In the genomic region with DNA sequence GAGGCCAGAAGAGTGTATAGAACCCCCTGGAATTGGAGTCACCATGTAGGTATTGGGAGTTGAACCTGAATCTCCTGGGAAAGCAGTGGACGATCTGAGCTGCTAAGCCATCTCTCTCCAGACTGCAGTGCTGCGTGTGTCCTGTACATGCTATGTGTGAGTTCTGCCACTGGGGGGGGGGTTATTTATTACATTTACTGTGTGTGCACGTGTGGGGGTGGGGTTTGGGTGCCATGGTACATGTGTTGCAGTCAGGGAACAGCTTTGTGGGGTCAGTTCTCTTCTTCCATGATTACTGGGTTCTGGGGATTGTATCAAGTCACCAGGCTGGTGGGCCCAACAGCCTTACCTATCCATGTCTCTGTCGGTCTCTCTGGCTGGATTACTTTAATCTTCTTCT, we compare ENCODE assay signal across 10 mouse cellular contexts. TPM values are rescaled to one million over a fixed set of nuclear protein-coding genes. Genes with fewer than 3 reads are reported as not detected.
A peak's percentile ranks its signal among the peaks of the same experiment; 100 is the strongest.
DNase-seq lines count a peak whose midpoint lies in the region; ATAC-seq and TF ChIP-seq lines count a peak whose summit lies in the region.
"Had no signal": no experiment of that assay in that cellular context is flagged by ENCODE, and none has a peak within 500 bp of the region (broad histone marks: within the 10 kb centered on the region; RNA-seq: fewer than 3 reads in every experiment).

No protein-coding gene starts in this region.

- H3K36me3 ChIP-seq in liver, embryonic 14.5 days (replicated peaks; ENCODE audit: control insufficient read depth, insufficient read depth, low read depth) = peaks cover under 1% of the 10 kb centered on the region

- 48% methylated on average over 4 of the region's 4 CpGs for WGBS in cerebellum, adult 2 months
- WGBS in liver, embryonic 14.5 days (ENCODE audit: insufficient replicate concordance) = 56% methylated on average over 4 of the region's 4 CpGs

- no peaks in the 10 kb centered on the region for H3K27me3 ChIP-seq in cerebellum, adult 2 months (ENCODE audit: control insufficient read depth, insufficient read depth, low read length)
- H3K27me3 ChIP-seq in liver, embryonic 14.5 days (ENCODE audit: control insufficient read depth, insufficient read depth, low read length) = no peaks in the 10 kb centered on the region
- H3K27me3 ChIP-seq: limb, embryonic 13.5 days had no signal

- DNase-seq in cerebellum, adult 2 months = no peak
- DNase-seq in cerebellum, adult 11 months = no peak
- no peak for DNase-seq in liver, embryonic 14.5 days (ENCODE audit: low read depth in 3 of 3, low spot score in 3 of 3)
- no peak for DNase-seq in liver
- peak; percentile 68 to 73 for DNase-seq in B cell, adult 2 months
- DNase-seq in induced T-regulatory cell, adult 2 months (ENCODE audit: low read depth) = peak; percentile 83
- no peak for DNase-seq in spleen, adult 12 weeks (ENCODE audit: low spot score)
- no peak for DNase-seq in left cerebral cortex, adult 8-10 months (ENCODE audit: low spot score in 2 of 2)

- no peaks in the 10 kb centered on the region; the same call in 1 of the 2 replicates for H3K4me1 ChIP-seq in cerebellum, adult 2 months (ENCODE audit: control insufficient read depth, insufficient read depth, low read length)
- H3K4me1 ChIP-seq in liver, embryonic 14.5 days (replicated peaks; ENCODE audit: control insufficient read depth in 2 of 2, insufficient read depth in 2 of 2, low read length in 1 of 2) = peaks cover 26 to 33% of the 10 kb centered on the region in 2 experiments

- no peak overlapping the region for H3K27ac ChIP-seq in cerebellum, adult 2 months (ENCODE audit: insufficient read depth, low read length)
- no peak overlapping the region for H3K27ac ChIP-seq in liver, embryonic 14.5 days

- TF ChIP-seq EP300 in liver, embryonic 14.5 days (IDR thresholded peaks at IDR 0.05; ENCODE audit: low read depth) = no peak

- no peak overlapping the region for H3K4me2 ChIP-seq in liver, embryonic 14.5 days (ENCODE audit: low read depth)

- TF ChIP-seq CTCF in cerebellum, adult 2 months (IDR thresholded peaks at IDR 0.05; ENCODE audit: borderline replicate concordance, insufficient read depth, low read depth, low read length) = 0 out of 2 replicates have a peak, but pooled peaks have one; percentile 9
- TF ChIP-seq CTCF in liver, embryonic 14.5 days (IDR thresholded peaks at IDR 0.05; ENCODE audit: low read depth) = peak; percentile 43

- no peak overlapping the region for H3K4me3 ChIP-seq in cerebellum, adult 2 months (replicated peaks; ENCODE audit: insufficient read depth, low read depth, low read length)
- H3K4me3 ChIP-seq in liver, embryonic 14.5 days (ENCODE audit: insufficient read depth in 1 of 2, low read depth in 2 of 2, low read length in 2 of 2) = no peak overlapping the region

- TF ChIP-seq POLR2A in cerebellum, adult 2 months (IDR thresholded peaks at IDR 0.05; ENCODE audit: borderline replicate concordance, insufficient read depth, low read length) = no peak

- no peak for ATAC-seq in liver, embryonic 14.5 days (ENCODE audit: insufficient read depth)
- ATAC-seq: inflammation-experienced regulatory T-cells, adult 6 months had no signal

- H3K9ac ChIP-seq in liver, embryonic 14.5 days (replicated peaks) = no peak overlapping the region

- no peaks in the 10 kb centered on the region for H3K9me3 ChIP-seq in liver, embryonic 14.5 days (ENCODE audit: control insufficient read depth, low read length)
- H3K9me3 ChIP-seq: limb, embryonic 13.5 days had no signal

RNA-seq across cellular contexts. Expression of a gene that starts 1.5 kb away (rescaled TPM):
- polyA plus RNA-seq in cerebellum, adult 2 months (2012; rRNA removed) = 366 and 379 TPM in 2 replicates
- 110 and 138 TPM in 2 replicates for polyA plus RNA-seq in liver, embryonic 14.5 days (2012; rRNA removed)
- 83.1 and 91.3 TPM in 2 replicates for polyA plus RNA-seq in liver, embryonic 14.5 days (2014; fragmentation: Nextera tagmentation; extraction: Ambion mirVana)
- total RNA-seq in left cerebral cortex, adult 8-10 months (2022) = 100 to 1,000 TPM; 433 to 466 (median 453) TPM

RNA-seq across cellular contexts. Expression of a gene that starts 18.1 kb away (rescaled TPM):
- 3.0 and 3.1 TPM in 2 replicates for polyA plus RNA-seq in cerebellum, adult 2 months (2012; rRNA removed)
- 4.3 and 4.7 TPM in 2 replicates for polyA plus RNA-seq in liver, embryonic 14.5 days (2012; rRNA removed)
- polyA plus RNA-seq in liver, embryonic 14.5 days (2014; fragmentation: Nextera tagmentation; extraction: Ambion mirVana) = 4.0 and 4.8 TPM in 2 replicates
- total RNA-seq in left cerebral cortex, adult 8-10 months (2022) = 1 to 10 TPM; 2.0 to 4.9 (median 4.1) TPM

RNA-seq across cellular contexts. Expression of a gene that starts 18.1 kb away (rescaled TPM):
- polyA plus RNA-seq in cerebellum, adult 2 months (2012; rRNA removed) = 106 and 115 TPM in 2 replicates
- 62.4 and 62.7 TPM in 2 replicates for polyA plus RNA-seq in liver, embryonic 14.5 days (2012; rRNA removed)
- polyA plus RNA-seq in liver, embryonic 14.5 days (2014; fragmentation: Nextera tagmentation; extraction: Ambion mirVana) = 92.5 and 97.4 TPM in 2 replicates
- 10 to 100 TPM; 57.9 to 68.0 (median 62.2) TPM for total RNA-seq in left cerebral cortex, adult 8-10 months (2022)

RNA-seq across cellular contexts. Expression of a gene that starts 26.8 kb away (rescaled TPM):
- 6.9 and 8.3 TPM in 2 replicates for polyA plus RNA-seq in cerebellum, adult 2 months (2012; rRNA removed)
- 2.3 and 3.3 TPM in 2 replicates for polyA plus RNA-seq in liver, embryonic 14.5 days (2012; rRNA removed)
- 0.98 and 1.1 TPM in 2 replicates for polyA plus RNA-seq in liver, embryonic 14.5 days (2014; fragmentation: Nextera tagmentation; extraction: Ambion mirVana)
- 1 to 10 TPM; 1.4 to 3.4 (median 3.0) TPM for total RNA-seq in left cerebral cortex, adult 8-10 months (2022)

RNA-seq across cellular contexts. Expression of a gene that starts 39.6 kb away (rescaled TPM):
- polyA plus RNA-seq in cerebellum, adult 2 months (2012; rRNA removed) = 39.6 and 40.0 TPM in 2 replicates
- polyA plus RNA-seq in liver, embryonic 14.5 days (2012; rRNA removed) = 15.0 and 19.7 TPM in 2 replicates
- polyA plus RNA-seq in liver, embryonic 14.5 days (2014; fragmentation: Nextera tagmentation; extraction: Ambion mirVana) = 27.0 and 29.6 TPM in 2 replicates
- total RNA-seq in left cerebral cortex, adult 8-10 months (2022) = 10 to 100 TPM; 32.2 to 34.7 (median 33.3) TPM

Comparison
In these comparisons a context has a peak if more than half of its experiments do, and no peak if none do; other contexts are left out.
1. DNase-seq: peak in B cell, adult 2 months (2 of 2) and induced T-regulatory cell, adult 2 months (single experiment); none in cerebellum, adult 2 months (0 of 2), cerebellum, adult 11 months (single experiment), liver, embryonic 14.5 days (0 of 3), liver (single experiment), spleen, adult 12 weeks (single experiment) and left cerebral cortex, adult 8-10 months (0 of 2).